Mouse (Mus musculus) E14TG2a.4 (cell line): ENCODE data around the gene Myh3.

Source experiments
- CTCF ChIP-seq: conservative IDR thresholded peaks from 2 replicates; pipeline ENCODE4 v1.5.1; 2014; ENCODE audit warnings: low read length
- POU5F1 ChIP-seq: IDR thresholded peaks from 2 replicates; pipeline ENCODE4 v1.6.1; 2014; ENCODE audit warnings: low read length, borderline replicate concordance

DNA sequence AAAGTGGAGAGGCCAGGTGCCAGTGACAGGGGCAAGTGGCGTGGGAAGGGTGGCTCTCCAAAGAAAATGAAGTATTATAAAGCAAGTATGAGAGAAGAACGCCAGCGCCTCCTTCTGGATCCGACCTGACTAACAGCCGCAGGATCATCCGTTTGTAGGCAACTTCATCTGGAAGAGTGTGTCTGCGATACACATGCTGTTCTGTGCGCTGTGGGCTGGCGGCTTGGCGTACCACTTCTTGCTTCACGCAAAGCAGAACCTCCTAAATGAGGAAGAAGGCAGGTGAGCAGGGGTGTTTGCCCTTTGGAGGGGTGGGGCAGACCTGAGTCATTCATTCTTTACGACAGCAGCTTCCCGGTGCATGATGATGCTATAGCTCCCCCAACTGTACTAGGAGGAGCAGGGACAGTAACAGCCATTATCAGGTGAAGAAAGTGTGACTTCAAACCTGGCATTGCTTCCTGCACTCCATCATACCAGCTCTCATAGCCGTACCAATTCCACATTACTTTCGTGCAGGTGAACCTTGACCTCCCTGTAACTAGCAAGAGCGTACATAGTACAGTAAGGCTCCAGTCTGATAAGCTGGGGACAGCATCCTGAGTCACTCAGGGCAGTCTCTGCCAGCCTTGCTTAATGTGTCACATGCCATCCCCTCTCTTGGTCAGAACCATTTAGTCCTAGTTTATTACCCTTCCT, 47.0 kb upstream of the Myh3 start:
- TF ChIP-seq CTCF (peak; percentile 57), POU5F1 (no peak)
